Mouse (Mus musculus) adrenal gland, postnatal 4 days (tissue): ENCODE measurements around the gene Gm10073. TPM values are rescaled to one million over a fixed set of nuclear protein-coding genes. Genes with fewer than 3 reads are reported as not detected.
A peak's percentile ranks its signal among the peaks of the same experiment; 100 is the strongest.

Source experiments
- DNase-seq, 2 experiments: peaks; one replicate each; pipeline ENCODE4 v3.0.0; 2021 to 2022; ENCODE audit warnings: low spot score in 2 of 2, mixed read lengths in 2 of 2
- total RNA-seq, 2 experiments: library from RNA; stranded (reverse); gene quantifications; 2 replicates each; pipeline ENCODE4 v1.2.3; 2021

Gene Gm10073
- total RNA-seq, 2 experiments from 2014 or later: 142 to 154 TPM

GRCm38 (mm10) chr8:106556068-106556645 lies 17.1 kb downstream of the Gm10073 start:
- no peak for DNase-seq

- no peak for DNase-seq
Measured at GRCm38 (mm10) chr8:106554011-106554410, 19.2 kb downstream of the Gm10073 start.

GRCm38 (mm10) chr8:106550906-106551305 lies 22.4 kb downstream of the Gm10073 start:
- DNase-seq: no peak

GRCm38 (mm10) chr8:106548366-106548936 lies 24.8 kb downstream of the Gm10073 start:
- DNase-seq: no peak

GRCm38 (mm10) chr8:106546746-106547145 lies 26.5 kb downstream of the Gm10073 start:
- no peak for DNase-seq

- DNase-seq: no peak
Measured at GRCm38 (mm10) chr8:106545149-106545548, 28.1 kb downstream of the Gm10073 start.

GRCm38 (mm10) chr8:106543043-106543442 lies 30.2 kb downstream of the Gm10073 start:
- DNase-seq: no peak

GRCm38 (mm10) chr8:106541002-106541401 lies 32.3 kb downstream of the Gm10073 start:
- DNase-seq: no peak

GRCm38 (mm10) chr8:106539193-106539592 lies 34.1 kb downstream of the Gm10073 start:
- no peak for DNase-seq

GRCm38 (mm10) chr8:106535448-106535847 lies 37.8 kb downstream of the Gm10073 start:
- no peak for DNase-seq

- DNase-seq: peak in 1 of 2 experiments; percentile 30
Measured at GRCm38 (mm10) chr8:106534449-106534848, 38.8 kb downstream of the Gm10073 start.

GRCm38 (mm10) chr8:106533709-106534108 lies 39.6 kb downstream of the Gm10073 start:
- DNase-seq: no peak

- no peak for DNase-seq
Measured at GRCm38 (mm10) chr8:106530566-106530965, 42.7 kb downstream of the Gm10073 start.

GRCm38 (mm10) chr8:106529885-106530482 lies 43.3 kb downstream of the Gm10073 start:
- DNase-seq: no peak

- no peak for DNase-seq
Measured at GRCm38 (mm10) chr8:106528596-106529249, 44.5 kb downstream of the Gm10073 start.

GRCm38 (mm10) chr8:106527241-106528036 lies 45.8 kb downstream of the Gm10073 start:
- no peak for DNase-seq

- no peak for DNase-seq
Measured at GRCm38 (mm10) chr8:106526725-106527124, 46.5 kb downstream of the Gm10073 start.
